Mouse (Mus musculus): Measurements from ENCODE around the gene Gm42372. TPM values are rescaled to one million over a fixed set of nuclear protein-coding genes. Genes with fewer than 3 reads are reported as not detected.

Gene Gm42372
- polyA plus RNA-seq, 1 experiment: 1.1 TPM

GRCm38 (mm10) chr7:17017921-17018320 lies 35.0 kb downstream of the Gm42372 start:
- Histone ChIP-seq H3K9ac (ENCODE audit: low read depth, poor library complexity, severe bottlenecking) (no peak overlapping the region), H3K4me1 (ENCODE audit: control insufficient read depth, insufficient read depth, low read length) (no peaks in the 10 kb centered on the region), H3K4me3 (ENCODE audit: low read depth, low read length) (no peak overlapping the region), H3K27me3 (ENCODE audit: control insufficient read depth, insufficient read depth, low read length, poor library complexity, severe bottlenecking) (no peaks in the 10 kb centered on the region), H3K36me3 (ENCODE audit: control insufficient read depth, insufficient read depth, low read length, poor library complexity, severe bottlenecking) (peaks cover 39% of the 10 kb centered on the region), H3K27ac (ENCODE audit: insufficient read depth, low read length) (no peak overlapping the region), H3K9me3 (replicated peaks; ENCODE audit: control insufficient read depth, insufficient read depth, low read length, poor library complexity, severe bottlenecking) (no peaks in the 10 kb centered on the region)
- TF ChIP-seq EP300 (IDR thresholded peaks at IDR 0.05; ENCODE audit: insufficient read depth, low read depth, low read length): no peak
- no peak for TF ChIP-seq CTCF (IDR thresholded peaks at IDR 0.05; ENCODE audit: low read depth, low read length)
- no peak for TF ChIP-seq POLR2A (IDR thresholded peaks at IDR 0.05; ENCODE audit: insufficient read depth, low read length)

- Histone ChIP-seq H3K4me3 (ENCODE audit: low read depth, low read length) (no peak overlapping the region), H3K4me1 (ENCODE audit: control insufficient read depth, insufficient read depth, low read length) (no peaks in the 10 kb centered on the region), H3K27me3 (ENCODE audit: control insufficient read depth, insufficient read depth, low read length, poor library complexity, severe bottlenecking) (no peaks in the 10 kb centered on the region), H3K36me3 (ENCODE audit: control insufficient read depth, insufficient read depth, low read length, poor library complexity, severe bottlenecking) (peaks cover 29% of the 10 kb centered on the region), H3K9ac (ENCODE audit: low read depth, poor library complexity, severe bottlenecking) (no peak overlapping the region), H3K9me3 (replicated peaks; ENCODE audit: control insufficient read depth, insufficient read depth, low read length, poor library complexity, severe bottlenecking) (no peaks in the 10 kb centered on the region), H3K27ac (ENCODE audit: insufficient read depth, low read length) (no peak overlapping the region)
- TF ChIP-seq POLR2A (IDR thresholded peaks at IDR 0.05; ENCODE audit: insufficient read depth, low read length) (no peak), EP300 (IDR thresholded peaks at IDR 0.05; ENCODE audit: insufficient read depth, low read depth, low read length) (no peak), CTCF (IDR thresholded peaks at IDR 0.05; ENCODE audit: low read depth, low read length) (no peak)
Observed at GRCm38 (mm10) chr7:17019426-17020166, 36.7 kb downstream of the Gm42372 start.

- peaks cover 18% of the 10 kb centered on the region for H3K36me3 ChIP-seq (ENCODE audit: control insufficient read depth, insufficient read depth, low read length, poor library complexity, severe bottlenecking)
- H3K27me3 ChIP-seq (ENCODE audit: control insufficient read depth, insufficient read depth, low read length, poor library complexity, severe bottlenecking): no peaks in the 10 kb centered on the region
- no peak overlapping the region for H3K4me3 ChIP-seq (ENCODE audit: low read depth, low read length)
- no peaks in the 10 kb centered on the region for H3K9me3 ChIP-seq (replicated peaks; ENCODE audit: control insufficient read depth, insufficient read depth, low read length, poor library complexity, severe bottlenecking)
- TF ChIP-seq CTCF (IDR thresholded peaks at IDR 0.05; ENCODE audit: low read depth, low read length) (no peak), POLR2A (IDR thresholded peaks at IDR 0.05; ENCODE audit: insufficient read depth, low read length) (no peak), EP300 (IDR thresholded peaks at IDR 0.05; ENCODE audit: insufficient read depth, low read depth, low read length) (no peak)
- no peak overlapping the region for H3K9ac ChIP-seq (ENCODE audit: low read depth, poor library complexity, severe bottlenecking)
- H3K27ac ChIP-seq (ENCODE audit: insufficient read depth, low read length): no peak overlapping the region
- H3K4me1 ChIP-seq (ENCODE audit: control insufficient read depth, insufficient read depth, low read length): peaks cover 2% of the 10 kb centered on the region
Observed at GRCm38 (mm10) chr7:17022176-17022575, 39.3 kb downstream of the Gm42372 start.

DNA sequence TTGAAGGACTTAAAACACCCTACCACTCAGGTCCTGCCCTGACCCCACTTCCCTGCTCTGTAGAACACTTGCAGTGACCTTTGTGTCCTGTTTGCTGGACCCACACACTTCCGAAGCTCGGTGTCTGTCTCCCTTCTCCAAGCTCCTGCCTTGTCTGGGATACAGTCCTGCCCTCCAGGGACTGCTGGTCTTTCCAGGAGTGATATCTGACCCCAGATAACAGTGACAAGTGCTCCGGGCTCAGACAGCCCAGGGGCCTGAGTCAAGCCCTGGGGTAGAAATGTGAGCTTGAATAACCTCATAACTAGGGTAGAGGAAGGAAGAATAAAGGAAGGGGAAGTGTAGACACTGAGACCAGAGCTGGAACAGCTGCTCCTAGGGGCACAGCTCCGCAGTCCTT lies 40.8 kb downstream of the Gm42372 start:
- Histone ChIP-seq H3K4me1 (ENCODE audit: control insufficient read depth, insufficient read depth, low read length) (peaks cover 2% of the 10 kb centered on the region), H3K36me3 (ENCODE audit: control insufficient read depth, insufficient read depth, low read length, poor library complexity, severe bottlenecking) (peaks cover 18% of the 10 kb centered on the region), H3K27ac (ENCODE audit: insufficient read depth, low read length) (no peak overlapping the region), H3K9me3 (replicated peaks; ENCODE audit: control insufficient read depth, insufficient read depth, low read length, poor library complexity, severe bottlenecking) (no peaks in the 10 kb centered on the region), H3K9ac (ENCODE audit: low read depth, poor library complexity, severe bottlenecking) (no peak overlapping the region), H3K27me3 (ENCODE audit: control insufficient read depth, insufficient read depth, low read length, poor library complexity, severe bottlenecking) (no peaks in the 10 kb centered on the region), H3K4me3 (ENCODE audit: low read depth, low read length) (no peak overlapping the region)
- TF ChIP-seq CTCF (IDR thresholded peaks at IDR 0.05; ENCODE audit: low read depth, low read length) (no peak), POLR2A (IDR thresholded peaks at IDR 0.05; ENCODE audit: insufficient read depth, low read length) (no peak)

GRCm38 (mm10) chr7:17024141-17024540 lies 41.3 kb downstream of the Gm42372 start:
- peaks cover 18% of the 10 kb centered on the region for H3K36me3 ChIP-seq (ENCODE audit: control insufficient read depth, insufficient read depth, low read length, poor library complexity, severe bottlenecking)
- H3K27me3 ChIP-seq (ENCODE audit: control insufficient read depth, insufficient read depth, low read length, poor library complexity, severe bottlenecking): no peaks in the 10 kb centered on the region
- H3K4me3 ChIP-seq (ENCODE audit: low read depth, low read length): no peak overlapping the region
- peaks cover 2% of the 10 kb centered on the region for H3K4me1 ChIP-seq (ENCODE audit: control insufficient read depth, insufficient read depth, low read length)
- TF ChIP-seq POLR2A (IDR thresholded peaks at IDR 0.05; ENCODE audit: insufficient read depth, low read length) (no peak), EP300 (IDR thresholded peaks at IDR 0.05; ENCODE audit: insufficient read depth, low read depth, low read length) (no peak), CTCF (IDR thresholded peaks at IDR 0.05; ENCODE audit: low read depth, low read length) (no peak)
- H3K9ac ChIP-seq (ENCODE audit: low read depth, poor library complexity, severe bottlenecking): no peak overlapping the region
- no peaks in the 10 kb centered on the region for H3K9me3 ChIP-seq (replicated peaks; ENCODE audit: control insufficient read depth, insufficient read depth, low read length, poor library complexity, severe bottlenecking)
- H3K27ac ChIP-seq (ENCODE audit: insufficient read depth, low read length): no peak overlapping the region

DNA sequence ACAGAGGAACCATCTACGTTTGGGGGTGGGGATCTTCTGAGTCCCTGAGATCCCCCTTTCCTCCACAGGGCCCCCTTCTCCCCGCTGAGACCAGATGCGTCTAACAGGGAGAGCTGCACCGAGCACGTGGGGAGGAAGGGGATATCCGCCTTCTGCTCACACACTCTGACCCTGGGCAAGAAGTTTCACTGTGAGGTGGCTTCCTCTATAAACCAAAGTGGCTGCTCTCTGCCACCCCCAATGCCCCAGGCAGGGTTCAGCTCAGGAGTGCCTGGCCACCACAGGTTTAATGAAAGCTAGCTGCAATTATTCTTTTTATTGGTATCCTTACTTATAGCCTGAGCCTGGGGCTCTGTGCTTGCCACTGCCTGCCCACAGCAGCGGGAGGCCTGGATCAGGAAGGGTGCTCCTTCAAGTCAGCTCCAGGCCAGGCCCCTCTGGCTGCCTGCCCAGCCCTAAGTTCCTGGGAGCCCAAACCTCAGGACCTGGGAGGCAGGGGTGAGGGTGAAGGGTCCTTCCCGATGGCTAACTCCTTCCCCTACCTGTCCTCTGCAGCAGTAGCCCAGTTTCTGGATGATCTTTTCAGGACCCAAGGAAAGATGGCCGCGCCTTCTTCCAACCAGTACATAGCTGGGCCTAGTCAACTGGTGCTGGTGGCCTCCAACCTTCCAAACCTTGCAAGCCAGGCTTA lies 42.1 kb downstream of the Gm42372 start:
- Histone ChIP-seq H3K9me3 (replicated peaks; ENCODE audit: control insufficient read depth, insufficient read depth, low read length, poor library complexity, severe bottlenecking) (no peaks in the 10 kb centered on the region), H3K4me3 (ENCODE audit: low read depth, low read length) (no peak overlapping the region), H3K27me3 (ENCODE audit: control insufficient read depth, insufficient read depth, low read length, poor library complexity, severe bottlenecking) (no peaks in the 10 kb centered on the region), H3K36me3 (ENCODE audit: control insufficient read depth, insufficient read depth, low read length, poor library complexity, severe bottlenecking) (peaks cover 15% of the 10 kb centered on the region), H3K27ac (ENCODE audit: insufficient read depth, low read length) (no peak overlapping the region), H3K4me1 (ENCODE audit: control insufficient read depth, insufficient read depth, low read length) (peaks cover 2% of the 10 kb centered on the region), H3K9ac (ENCODE audit: low read depth, poor library complexity, severe bottlenecking) (0 out of 2 replicates have a peak overlapping the region, but pooled peaks have one; percentile 78)
- no peak for TF ChIP-seq POLR2A (IDR thresholded peaks at IDR 0.05; ENCODE audit: insufficient read depth, low read length)
